Mouse (Mus musculus) cortical plate, adult 2 months (tissue): ENCODE data around the gene Adcy5.

Experiments
- CTCF ChIP-seq: fragments of 200-500 bp; IDR thresholded peaks from 2 replicates; pipeline ENCODE4 v1.5.1; 2011; ENCODE audit warnings: mild to moderate bottlenecking, control low read depth, low read length; ENCODE audit not compliant: insufficient read depth; ENCODE audit errors: extremely low read depth
- POLR2A ChIP-seq: fragments of 200-500 bp; IDR thresholded peaks from 2 replicates; pipeline ENCODE4 v1.6.1; 2011; ENCODE audit warnings: mild to moderate bottlenecking, low read length, control low read depth; ENCODE audit not compliant: insufficient read depth; ENCODE audit errors: extremely low read depth

DNA sequence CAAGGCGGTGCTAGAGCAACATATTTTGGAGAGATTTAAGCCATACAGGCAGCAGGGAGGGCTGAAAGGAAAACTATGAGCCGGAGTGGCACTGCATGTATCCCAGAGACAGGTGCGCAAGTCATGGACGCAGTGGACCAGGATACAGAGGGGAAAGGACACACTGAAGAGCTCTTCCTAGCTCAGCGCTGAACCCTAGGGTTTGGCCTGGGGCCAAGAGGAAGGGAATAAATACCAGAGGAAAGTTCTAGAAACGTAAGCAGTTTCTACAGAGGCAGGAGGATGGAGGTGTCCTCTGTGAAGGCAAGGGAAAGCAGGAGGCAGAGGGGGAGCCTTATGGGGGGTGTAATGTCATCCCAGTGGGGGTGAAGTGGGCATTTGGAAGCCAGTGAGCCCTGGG lies 97.0 kb downstream of the Adcy5 start:
- TF ChIP-seq CTCF = no peak
- TF ChIP-seq POLR2A = no peak
